Mouse (Mus musculus) activated CD4-positive, CD25-positive, alpha-beta regulatory T cell (primary cell): ENCODE results near the gene Rsl24d1. TPM values are rescaled to one million over a fixed set of nuclear protein-coding genes. Genes with fewer than 3 reads are reported as not detected.

Experiments used
- polyA plus RNA-seq, 2 experiments: library from polyadenylated mRNA; unstranded; fragments of 100-300 nt; shearing (Covaris generic); gene quantifications; one replicate each; pipeline ENCODE4 v1.2.1; 2017

The Rsl24d1 gene
- 10 to 100 TPM; 75.9 to 85.6 TPM for polyA plus RNA-seq

GRCm38 (mm10) chr9:73112919-73113906, at the start of gene Rsl24d1:
Gene Rsl24d1 (plus strand): TSS chr9:73113426.

GRCm38 (mm10) chr9:73101536-73101935, 11.7 kb upstream of the Rsl24d1 start, which contains the start of gene Khdc3:
Gene Khdc3 (plus strand): TSS chr9:73101836.

GRCm38 (mm10) chr9:73102181-73102580, 11.0 kb upstream of the Rsl24d1 start, which contains the start of gene Gm20509:
Gene Gm20509 (plus strand): TSS chr9:73102470.

Other genes starting within 250 kb of the Rsl24d1 start
- under 1 TPM in 1 of 2 experiments, not detected in 1; 0.04 TPM for gene Pygo1, start 187.8 kb upstream of the Rsl24d1 start, polyA plus RNA-seq
- 1 to 10 TPM; 3.0 to 4.4 TPM for gene Dyx1c1, start 154.6 kb upstream of the Rsl24d1 start, polyA plus RNA-seq
- gene Gm44503, start 154.6 kb upstream of the Rsl24d1 start, polyA plus RNA-seq: not detected
- gene Ccpg1os, start 128.0 kb upstream of the Rsl24d1 start, polyA plus RNA-seq: 1 to 10 TPM; 4.3 to 5.7 TPM
- 10 to 100 TPM; 61.3 to 96.4 TPM for gene Ccpg1, start 128.0 kb upstream of the Rsl24d1 start, polyA plus RNA-seq
- 10 to 100 TPM; 21.3 to 23.2 TPM for gene Pigb, start 73.0 kb upstream of the Rsl24d1 start, polyA plus RNA-seq
- gene Rab27a, start 68.6 kb upstream of the Rsl24d1 start, polyA plus RNA-seq: 10 to 100 TPM; 53.4 to 64.9 TPM
- gene Khdc3, start 11.6 kb upstream of the Rsl24d1 start, polyA plus RNA-seq: 1 to 10 TPM in 1 of 2 experiments, under 1 TPM in 1; 0.95 to 1.4 TPM
- gene Gm20509, start 11.0 kb upstream of the Rsl24d1 start, polyA plus RNA-seq: not detected